Mouse (Mus musculus) cortical plate, adult 2 months (tissue): ENCODE data around the gene Hnrnph1.

Experiments
- CTCF ChIP-seq: fragments of 200-500 bp; IDR thresholded peaks from 2 replicates; pipeline ENCODE4 v1.5.1; 2011; ENCODE audit warnings: mild to moderate bottlenecking, control low read depth, low read length; ENCODE audit not compliant: insufficient read depth; ENCODE audit errors: extremely low read depth
- POLR2A ChIP-seq: fragments of 200-500 bp; IDR thresholded peaks from 2 replicates; pipeline ENCODE4 v1.6.1; 2011; ENCODE audit warnings: mild to moderate bottlenecking, low read length, control low read depth; ENCODE audit not compliant: insufficient read depth; ENCODE audit errors: extremely low read depth

- TF ChIP-seq POLR2A (0 out of 2 replicates have a peak, but pooled peaks have one; percentile 30), CTCF (no peak)
These were observed 1.3 kb downstream of the Hnrnph1 start for GRCm38 (mm10) chr11:50377892-50378684.
